Mouse (Mus musculus) heart, postnatal 0 days (tissue): ENCODE results near the gene Mrpl33.

Experiments used
- CTCF ChIP-seq: IDR thresholded peaks from 2 replicates; pipeline ENCODE4 v1.5.1; 2016; ENCODE audit warnings: antibody characterized with exemption, control low read depth, low read depth
- EP300 ChIP-seq: IDR thresholded peaks from 2 replicates; pipeline ENCODE4 v1.6.1; 2016; ENCODE audit warnings: antibody characterized with exemption, low read depth

DNA sequence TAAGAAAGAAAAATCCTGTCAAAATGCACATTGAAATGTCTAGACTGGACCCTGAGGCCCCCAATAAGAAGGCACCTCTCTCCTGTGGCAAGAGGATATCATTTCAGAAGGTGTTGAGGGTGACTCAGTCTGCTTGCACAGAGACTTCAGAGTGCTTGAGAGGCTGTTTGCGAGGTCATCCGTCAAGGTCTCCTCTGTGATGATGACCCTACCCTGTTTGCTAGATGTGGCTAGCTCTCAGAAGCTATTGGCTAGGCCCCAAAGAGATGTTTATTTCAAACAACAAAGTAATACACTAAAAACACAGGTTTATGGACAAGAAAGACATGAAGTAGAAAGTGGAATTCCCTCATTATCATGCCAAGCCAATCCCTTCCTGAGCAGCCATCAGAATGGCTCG is 45.6 kb downstream of the Mrpl33 start:
- TF ChIP-seq EP300: no peak
- TF ChIP-seq CTCF: no peak
